Mouse (Mus musculus): ENCODE results near the gene Lonp2.

DNA sequence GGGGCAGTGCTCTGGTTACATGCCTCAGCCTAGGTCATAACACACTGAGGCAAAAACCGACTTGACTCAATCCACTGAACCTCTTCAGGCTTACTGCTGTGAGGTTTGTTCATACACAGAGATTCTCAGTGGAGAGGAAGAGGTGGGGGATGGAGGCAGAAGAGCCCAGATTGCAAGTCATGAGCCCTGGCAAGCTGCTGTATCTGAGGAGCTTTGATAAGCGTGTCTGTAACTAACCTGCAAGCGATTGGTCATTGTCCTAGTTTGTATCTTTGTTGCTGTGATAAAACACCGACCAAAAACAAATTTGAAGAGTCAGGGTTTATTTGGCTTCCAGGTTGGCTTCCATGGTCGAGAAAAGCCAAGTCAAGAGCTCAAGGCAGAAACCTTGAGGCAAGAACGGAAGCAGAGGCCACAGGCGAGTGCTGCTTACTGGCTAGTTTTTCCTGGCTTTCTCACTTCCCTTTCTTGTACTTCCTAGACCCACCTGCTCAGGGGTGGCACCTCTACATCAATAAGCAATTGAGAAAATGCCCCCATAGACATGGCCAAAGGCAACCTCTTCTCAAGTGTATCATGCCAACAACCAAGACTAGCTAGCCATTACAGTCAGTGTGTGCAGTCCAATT lies 6.0 kb upstream of the Lonp2 start:
- TF ChIP-seq CTCF (IDR thresholded peaks at IDR 0.05; ENCODE audit: low read depth) (no peak), EP300 (optimal IDR thresholded peaks at IDR 0.05) (no peak)

All from stomach, postnatal 0 days (tissue).